Mouse (Mus musculus): ENCODE results near the gene Nox1.

- TF ChIP-seq CTCF (IDR thresholded peaks at IDR 0.05) = no peak
- no peak for TF ChIP-seq EP300 (IDR thresholded peaks at IDR 0.05; ENCODE audit: insufficient read depth, low read depth, low read length)
Observed at GRCm38 (mm10) chrX:134233048-134233447, 11.3 kb upstream of the Nox1 start.

Measured in heart, adult 2 months (tissue).